Mouse (Mus musculus) embryonic fibroblast, embryonic 13.5 days (primary cell): ENCODE measurements around the gene Tmem30a.

ENCODE experiments used
- CTCF ChIP-seq: IDR thresholded peaks from 2 replicates; pipeline ENCODE4 v1.5.1; 2011; ENCODE audit warnings: mild to moderate bottlenecking, control low read depth, low read length, moderate library complexity, borderline replicate concordance; ENCODE audit not compliant: insufficient read depth
- POLR2A ChIP-seq: IDR thresholded peaks from 2 replicates; pipeline ENCODE4 v1.6.1; 2011; ENCODE audit warnings: low read depth, mild to moderate bottlenecking, control low read depth, low read length, moderate library complexity

GRCm38 (mm10) chr9:79759385-79760005 lies 33.8 kb downstream of the Tmem30a start, which contains the start of gene Cox7a2:
- TF ChIP-seq CTCF = no peak
- TF ChIP-seq POLR2A = peak; percentile 98
